Mouse (Mus musculus): ENCODE data around the gene Ccdc158. TPM values are rescaled to one million over a fixed set of nuclear protein-coding genes. Genes with fewer than 3 reads are reported as not detected.

The Ccdc158 gene
- total and polyA plus RNA-seq, 2 experiments from 2014 or later = 0.45 TPM; not detected in 1

DNA sequence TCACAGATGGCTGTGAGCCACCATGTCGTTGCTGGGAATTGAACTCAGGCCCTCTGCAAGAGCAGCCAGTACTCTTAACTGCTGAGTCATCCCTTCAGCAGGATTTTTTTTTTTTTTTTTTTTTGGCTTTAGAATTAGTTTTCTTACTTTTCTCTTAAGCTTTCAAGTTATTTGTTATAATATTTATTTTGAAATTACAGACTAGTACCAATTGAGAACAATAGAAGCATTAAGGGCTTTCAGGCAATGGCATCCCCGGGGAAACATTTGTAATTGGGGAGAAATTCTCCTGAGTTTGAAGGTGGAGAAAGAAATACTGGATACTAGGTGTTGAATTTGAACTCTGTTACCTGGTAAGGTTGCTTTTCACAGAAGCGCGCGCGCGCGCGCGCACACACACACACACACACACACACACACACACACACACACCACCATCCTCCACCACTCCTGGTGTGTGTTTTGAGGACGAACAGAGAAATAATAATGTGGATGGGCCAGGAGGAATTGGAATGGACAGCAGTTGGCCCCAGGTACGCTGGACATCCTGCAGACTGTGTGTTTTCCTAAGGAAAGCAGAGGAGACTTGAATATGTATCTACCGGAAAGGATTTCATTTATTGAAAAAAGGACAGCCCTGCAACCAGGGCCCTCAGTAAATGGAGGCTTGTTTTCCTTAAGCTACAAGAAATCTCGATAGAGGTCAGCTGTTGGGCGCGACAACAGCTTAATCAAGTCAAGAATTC, 9.8 kb upstream of the Ccdc158 start:
- Histone ChIP-seq H3K36me3 (replicated peaks; ENCODE audit: control insufficient read depth, insufficient read depth, low read length) (no peaks in the 10 kb centered on the region), H3K4me3 (ENCODE audit: low read depth, low read length) (no peak overlapping the region), H3K27me3 (ENCODE audit: control insufficient read depth, insufficient read depth, low read length) (no peaks in the 10 kb centered on the region), H3K9ac (replicated peaks; ENCODE audit: low read depth, low read length) (no peak overlapping the region), H3K9me3 (replicated peaks; ENCODE audit: control insufficient read depth, low read length) (no peaks in the 10 kb centered on the region), H3K27ac (ENCODE audit: low read depth) (no peak overlapping the region), H3K4me2 (ENCODE audit: low read depth, low read length) (no peak overlapping the region), H3K4me1 (ENCODE audit: control insufficient read depth, insufficient read depth) (0 out of 2 replicates have a peak, but pooled peaks cover 3% of the 10 kb centered on the region)
- 96% methylated on average over 16 of the region's 16 CpGs for WGBS
- no peak for ATAC-seq (ENCODE audit: insufficient read depth, low read depth)
- TF ChIP-seq EP300 (IDR thresholded peaks at IDR 0.05; ENCODE audit: low read depth) (no peak), CTCF (IDR thresholded peaks at IDR 0.05; ENCODE audit: low read depth) (no peak)
- no peak for DNase-seq (ENCODE audit: low spot score)

DNA sequence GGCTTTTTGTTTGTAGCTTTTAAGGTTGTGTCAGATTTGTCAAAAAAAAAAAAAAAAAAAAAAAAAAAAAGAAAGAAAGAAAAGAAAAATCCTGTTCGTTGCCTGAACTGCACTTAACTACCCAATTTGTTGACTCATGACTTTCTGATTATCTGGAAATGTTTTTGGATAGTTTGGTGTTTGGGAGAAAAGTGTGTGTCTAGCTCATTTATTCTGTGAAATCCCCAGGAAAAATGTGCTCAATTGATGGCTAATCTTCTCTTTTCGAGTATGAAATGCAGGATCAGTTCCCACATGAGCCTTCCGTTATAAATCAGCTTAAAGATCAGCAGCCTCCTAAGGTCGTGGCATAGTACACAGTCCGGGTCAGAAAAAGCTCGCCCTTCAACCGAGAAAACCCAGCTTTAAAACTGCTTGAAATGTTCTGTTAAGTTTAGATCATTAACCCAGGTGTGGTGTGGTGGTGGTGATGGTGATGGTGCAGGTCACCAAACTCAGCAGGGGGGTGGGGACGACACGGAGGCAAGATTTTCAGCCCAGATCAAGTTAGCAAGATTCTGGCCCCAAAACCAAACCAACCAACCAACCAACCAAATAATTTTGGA, 8.9 kb upstream of the Ccdc158 start:
- H3K36me3 ChIP-seq (replicated peaks; ENCODE audit: control insufficient read depth, insufficient read depth, low read length) = no peaks in the 10 kb centered on the region

GRCm38 (mm10) chr5:92683351-92683807, 8.3 kb upstream of the Ccdc158 start, which contains the start of gene Shroom3:
Shroom3 (plus strand) TSS chr5:92683435.
- WGBS = 1% methylated on average over 26 of the region's 26 CpGs
- ATAC-seq (ENCODE audit: insufficient read depth, low read depth) (0 out of 2 replicates have a peak, but pooled peaks have one; percentile 34), DNase-seq (ENCODE audit: low spot score) (no peak)
- 0 out of 2 replicates have a peak, but pooled peaks cover 3% of the 10 kb centered on the region for H3K4me1 ChIP-seq (ENCODE audit: control insufficient read depth, insufficient read depth)
- peak within 1 kb of the TSS; percentile 80 for H3K4me2 ChIP-seq (ENCODE audit: low read depth, low read length)
- no peaks in the 10 kb centered on the region for H3K27me3 ChIP-seq (ENCODE audit: control insufficient read depth, insufficient read depth, low read length)
- H3K9ac ChIP-seq (replicated peaks; ENCODE audit: low read depth, low read length) = peak within 1 kb of the TSS; percentile 51
- H3K9me3 ChIP-seq (replicated peaks; ENCODE audit: control insufficient read depth, low read length) = no peaks in the 10 kb centered on the region
- TF ChIP-seq EP300 (IDR thresholded peaks at IDR 0.05; ENCODE audit: low read depth) (no peak), CTCF (IDR thresholded peaks at IDR 0.05; ENCODE audit: low read depth) (no peak)
- no peaks in the 10 kb centered on the region for H3K36me3 ChIP-seq (replicated peaks; ENCODE audit: control insufficient read depth, insufficient read depth, low read length)
- peak within 1 kb of the TSS; percentile 52 for H3K4me3 ChIP-seq (ENCODE audit: low read depth, low read length)
- peak within 1 kb of the TSS; percentile 57 for H3K27ac ChIP-seq (ENCODE audit: low read depth)

More for the DNA sequence above, 8.9 kb upstream of the Ccdc158 start:
- ATAC-seq (ENCODE audit: insufficient read depth, low read depth) = no peak
- Histone ChIP-seq H3K4me1 (ENCODE audit: control insufficient read depth, insufficient read depth) (0 out of 2 replicates have a peak, but pooled peaks cover 3% of the 10 kb centered on the region), H3K9ac (replicated peaks; ENCODE audit: low read depth, low read length) (peak overlapping the region; percentile 51; the same call in 1 of the 2 replicates), H3K4me2 (ENCODE audit: low read depth, low read length) (peak overlapping the region; percentile 80), H3K9me3 (replicated peaks; ENCODE audit: control insufficient read depth, low read length) (no peaks in the 10 kb centered on the region), H3K27me3 (ENCODE audit: control insufficient read depth, insufficient read depth, low read length) (no peaks in the 10 kb centered on the region), H3K27ac (ENCODE audit: low read depth) (no peak overlapping the region), H3K4me3 (ENCODE audit: low read depth, low read length) (peak overlapping the region; percentile 52)
- no peak for DNase-seq (ENCODE audit: low spot score)
- TF ChIP-seq EP300 (IDR thresholded peaks at IDR 0.05; ENCODE audit: low read depth) (no peak), CTCF (IDR thresholded peaks at IDR 0.05; ENCODE audit: low read depth) (no peak)
- 54% methylated on average over 9 of the region's 9 CpGs for WGBS

DNA sequence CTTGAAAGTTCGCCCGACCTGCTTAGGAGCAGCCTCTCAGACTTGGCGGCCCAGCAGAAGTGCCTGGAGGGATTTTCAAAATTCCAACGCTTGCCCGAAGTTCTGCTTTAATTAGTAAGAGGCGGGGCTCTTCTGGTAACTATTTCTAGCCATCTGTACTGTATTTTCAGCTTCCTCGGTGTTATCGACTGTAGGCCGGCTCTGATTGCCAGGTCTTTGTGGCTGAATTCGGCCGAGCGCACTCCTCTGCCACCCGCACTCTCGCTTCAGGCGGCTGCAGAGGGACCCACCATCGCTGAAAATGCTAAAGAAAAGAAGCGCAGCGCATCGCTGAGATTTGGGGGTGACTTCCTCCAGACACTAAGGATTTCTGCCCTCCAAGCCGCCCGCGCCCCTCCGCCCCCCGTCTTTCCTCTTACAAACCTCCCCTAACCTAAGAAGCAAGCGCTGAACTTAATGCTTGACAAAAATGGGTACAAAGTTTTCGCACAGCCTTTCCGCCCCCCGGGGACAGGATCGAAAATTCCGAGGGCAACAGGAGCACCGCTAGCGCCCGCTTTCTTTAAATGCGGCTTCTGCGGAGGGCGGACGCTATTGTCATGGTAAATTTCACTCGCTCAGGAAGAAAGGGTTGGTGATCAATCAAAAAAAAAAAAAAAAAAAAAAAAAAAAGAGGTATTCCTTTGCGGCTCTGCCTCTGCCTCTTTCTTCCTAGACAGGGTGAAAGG, 7.7 kb upstream of the Ccdc158 start:
- WGBS = 2% methylated on average over 39 of the region's 39 CpGs
- no peaks in the 10 kb centered on the region for H3K27me3 ChIP-seq (ENCODE audit: control insufficient read depth, insufficient read depth, low read length)
- peak overlapping the region; percentile 80 for H3K4me2 ChIP-seq (ENCODE audit: low read depth, low read length)
- DNase-seq (ENCODE audit: low spot score) (peak; percentile 63), ATAC-seq (ENCODE audit: insufficient read depth, low read depth) (peak; percentile 67)
- H3K9ac ChIP-seq (replicated peaks; ENCODE audit: low read depth, low read length) = peak overlapping the region; percentile 51
- H3K4me1 ChIP-seq (ENCODE audit: control insufficient read depth, insufficient read depth) = 0 out of 2 replicates have a peak, but pooled peaks cover 3% of the 10 kb centered on the region
- peak overlapping the region; percentile 57 for H3K27ac ChIP-seq (ENCODE audit: low read depth)
- no peaks in the 10 kb centered on the region for H3K36me3 ChIP-seq (replicated peaks; ENCODE audit: control insufficient read depth, insufficient read depth, low read length)
- no peaks in the 10 kb centered on the region for H3K9me3 ChIP-seq (replicated peaks; ENCODE audit: control insufficient read depth, low read length)
- TF ChIP-seq CTCF (IDR thresholded peaks at IDR 0.05; ENCODE audit: low read depth) (no peak), EP300 (IDR thresholded peaks at IDR 0.05; ENCODE audit: low read depth) (no peak)
- peak overlapping the region; percentile 52 for H3K4me3 ChIP-seq (ENCODE audit: low read depth, low read length)

- Histone ChIP-seq H3K4me3 (ENCODE audit: low read depth, low read length) (no peak overlapping the region), H3K27me3 (ENCODE audit: control insufficient read depth, insufficient read depth, low read length) (no peaks in the 10 kb centered on the region), H3K9ac (replicated peaks; ENCODE audit: low read depth, low read length) (no peak overlapping the region), H3K4me1 (ENCODE audit: control insufficient read depth, insufficient read depth) (0 out of 2 replicates have a peak, but pooled peaks cover 3% of the 10 kb centered on the region), H3K4me2 (ENCODE audit: low read depth, low read length) (no peak overlapping the region), H3K36me3 (replicated peaks; ENCODE audit: control insufficient read depth, insufficient read depth, low read length) (no peaks in the 10 kb centered on the region), H3K9me3 (replicated peaks; ENCODE audit: control insufficient read depth, low read length) (no peaks in the 10 kb centered on the region), H3K27ac (ENCODE audit: low read depth) (no peak overlapping the region)
- ATAC-seq (ENCODE audit: insufficient read depth, low read depth) (no peak), DNase-seq (ENCODE audit: low spot score) (no peak)
- 95% methylated on average over 10 of the region's 10 CpGs for WGBS
- no peak for TF ChIP-seq CTCF (IDR thresholded peaks at IDR 0.05; ENCODE audit: low read depth)
- TF ChIP-seq EP300 (IDR thresholded peaks at IDR 0.05; ENCODE audit: low read depth) = no peak
Measured at GRCm38 (mm10) chr5:92681861-92682260, 6.8 kb upstream of the Ccdc158 start.

Measured in heart, postnatal 0 days (tissue).